Mouse (Mus musculus): ENCODE results near the gene Ralgps1. TPM values are rescaled to one million over a fixed set of nuclear protein-coding genes. Genes with fewer than 3 reads are reported as not detected.

The Ralgps1 gene
- polyA plus RNA-seq, 1 experiment from 2014 or later, result 32.0 TPM

DNA sequence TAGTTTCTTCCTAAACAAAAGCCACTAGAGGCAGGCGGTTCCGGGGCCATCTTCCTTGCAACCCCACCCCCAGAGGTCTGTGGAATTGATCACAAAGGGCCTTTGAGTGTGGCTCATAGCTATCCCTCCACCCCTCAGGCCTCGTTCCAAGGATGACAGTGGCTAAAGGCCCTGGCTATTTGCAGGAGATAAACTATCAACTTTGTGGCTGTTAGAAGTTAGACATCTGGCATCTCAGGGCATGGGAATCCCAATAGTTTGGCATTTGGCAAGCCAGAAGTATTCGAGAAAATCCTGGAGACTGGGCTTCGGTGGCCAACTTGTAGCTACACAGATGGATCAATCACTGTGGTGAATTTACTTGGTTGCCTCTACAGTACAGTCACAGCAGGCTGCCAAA is 137.4 kb downstream of the Ralgps1 start:
- Histone ChIP-seq H3K36me3 (ENCODE audit: control insufficient read depth, insufficient read depth, low read length) (peaks cover 2% of the 10 kb centered on the region; the same call in 1 of the 2 replicates), H3K4me1 (ENCODE audit: control insufficient read depth, insufficient read depth, low read depth, low read length) (peaks cover 14% of the 10 kb centered on the region; the same call in 1 of the 2 replicates), H3K27ac (ENCODE audit: low read depth, low read length) (no peak overlapping the region), H3K4me3 (ENCODE audit: low read length) (no peak overlapping the region), H3K9ac (ENCODE audit: low read depth, low read length) (no peak overlapping the region), H3K4me2 (ENCODE audit: low read length) (no peak overlapping the region), H3K9me3 (ENCODE audit: control insufficient read depth, low read length) (no peaks in the 10 kb centered on the region), H3K27me3 (replicated peaks; ENCODE audit: control insufficient read depth, insufficient read depth, low read length) (no peaks in the 10 kb centered on the region)
- 49% methylated on average over 5 of the region's 5 CpGs for WGBS
- no peak for ATAC-seq

DNA sequence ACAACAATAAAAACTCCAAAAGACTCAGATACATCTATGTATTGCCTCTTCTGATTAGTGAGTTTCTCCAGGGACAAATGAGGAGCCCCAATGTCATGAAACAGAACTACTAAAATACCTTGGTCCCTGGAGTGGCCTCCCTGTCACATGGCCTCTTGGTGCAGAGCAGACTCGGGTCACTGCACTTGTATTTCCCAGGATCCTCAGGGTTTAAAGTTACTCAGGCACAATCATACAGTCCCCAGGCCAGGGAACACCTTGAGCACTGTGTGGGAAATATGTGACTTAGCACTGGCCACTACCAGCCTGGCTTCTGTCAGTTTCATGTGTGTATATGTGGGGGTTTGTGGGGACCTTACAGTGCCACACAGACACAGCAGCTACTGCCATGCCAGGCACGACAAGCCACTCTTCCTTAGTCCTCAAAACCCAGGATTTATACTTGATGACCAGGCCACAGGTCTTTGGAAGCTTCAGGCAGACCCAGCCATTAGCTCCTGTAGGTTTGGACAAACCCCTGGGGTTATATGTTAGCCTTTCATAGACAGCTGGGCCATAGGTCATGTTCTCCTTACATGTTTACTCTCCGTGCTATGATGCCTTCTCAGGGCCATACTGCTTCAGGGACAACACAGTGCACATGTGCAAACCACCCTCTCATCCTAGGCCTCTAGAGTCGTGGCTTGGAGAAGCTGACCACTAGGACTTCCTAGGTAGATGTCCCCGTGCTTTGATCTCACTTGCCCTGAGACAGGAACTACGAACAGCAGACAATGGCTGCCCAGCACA is 138.3 kb downstream of the Ralgps1 start:
- Histone ChIP-seq H3K9ac (ENCODE audit: low read depth, low read length) (no peak overlapping the region), H3K27ac (ENCODE audit: low read depth, low read length) (no peak overlapping the region), H3K36me3 (ENCODE audit: control insufficient read depth, insufficient read depth, low read length) (peaks cover 5% of the 10 kb centered on the region; the same call in 1 of the 2 replicates), H3K9me3 (ENCODE audit: control insufficient read depth, low read length) (no peaks in the 10 kb centered on the region), H3K27me3 (replicated peaks; ENCODE audit: control insufficient read depth, insufficient read depth, low read length) (no peaks in the 10 kb centered on the region), H3K4me3 (ENCODE audit: low read length) (no peak overlapping the region), H3K4me1 (ENCODE audit: control insufficient read depth, insufficient read depth, low read depth, low read length) (peaks cover 14% of the 10 kb centered on the region; the same call in 1 of the 2 replicates), H3K4me2 (ENCODE audit: low read length) (no peak overlapping the region)
- ATAC-seq, result no peak
- 77% methylated on average over 6 of the region's 6 CpGs for WGBS

- peaks cover 12% of the 10 kb centered on the region; the same call in 1 of the 2 replicates for H3K4me1 ChIP-seq (ENCODE audit: control insufficient read depth, insufficient read depth, low read depth, low read length)
- no peak for ATAC-seq
- WGBS, result 49% methylated on average over 2 of the region's 2 CpGs
Measured at GRCm38 (mm10) chr2:33231788-33232187, 139.5 kb downstream of the Ralgps1 start.

DNA sequence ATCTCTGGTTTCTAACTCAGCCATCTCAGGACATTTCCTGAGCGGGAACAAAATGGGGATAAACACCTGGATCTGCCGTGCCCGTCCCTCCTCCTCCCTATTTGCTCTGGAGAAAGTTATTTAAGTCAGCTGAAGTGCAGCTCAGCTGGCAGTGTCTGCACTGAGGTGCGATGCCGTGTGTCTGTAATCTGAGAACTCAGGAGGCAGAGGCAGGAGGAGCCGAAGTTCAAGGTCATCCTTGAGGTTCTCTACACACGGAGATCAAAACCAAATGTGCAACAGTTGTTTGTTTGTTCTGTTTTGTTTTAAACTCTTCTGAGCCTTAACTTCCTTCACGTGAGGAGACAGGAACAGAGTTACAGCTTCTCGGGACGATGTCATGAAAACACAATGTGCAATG is 140.6 kb downstream of the Ralgps1 start:
- Histone ChIP-seq H3K27ac (ENCODE audit: low read depth, low read length) (no peak overlapping the region), H3K27me3 (replicated peaks; ENCODE audit: control insufficient read depth, insufficient read depth, low read length) (no peaks in the 10 kb centered on the region), H3K36me3 (ENCODE audit: control insufficient read depth, insufficient read depth, low read length) (peaks cover 5% of the 10 kb centered on the region; the same call in 1 of the 2 replicates), H3K4me3 (ENCODE audit: low read length) (no peak overlapping the region), H3K9me3 (ENCODE audit: control insufficient read depth, low read length) (no peaks in the 10 kb centered on the region), H3K4me1 (ENCODE audit: control insufficient read depth, insufficient read depth, low read depth, low read length) (peaks cover 9% of the 10 kb centered on the region; the same call in 1 of the 2 replicates), H3K9ac (ENCODE audit: low read depth, low read length) (no peak overlapping the region), H3K4me2 (ENCODE audit: low read length) (no peak overlapping the region)
- ATAC-seq, result no peak
- 78% methylated on average over 10 of the region's 10 CpGs for WGBS

More at GRCm38 (mm10) chr2:33231788-33232187, 139.5 kb downstream of the Ralgps1 start:
- Histone ChIP-seq H3K27ac (ENCODE audit: low read depth, low read length) (no peak overlapping the region), H3K9me3 (ENCODE audit: control insufficient read depth, low read length) (no peaks in the 10 kb centered on the region), H3K9ac (ENCODE audit: low read depth, low read length) (no peak overlapping the region), H3K36me3 (ENCODE audit: control insufficient read depth, insufficient read depth, low read length) (peaks cover 5% of the 10 kb centered on the region; the same call in 1 of the 2 replicates), H3K4me2 (ENCODE audit: low read length) (no peak overlapping the region), H3K4me3 (ENCODE audit: low read length) (no peak overlapping the region), H3K27me3 (replicated peaks; ENCODE audit: control insufficient read depth, insufficient read depth, low read length) (no peaks in the 10 kb centered on the region)

GRCm38 (mm10) chr2:33228551-33228950 is 142.7 kb downstream of the Ralgps1 start:
- H3K4me3 ChIP-seq (ENCODE audit: low read length), result no peak overlapping the region
- no peaks in the 10 kb centered on the region for H3K27me3 ChIP-seq (replicated peaks; ENCODE audit: control insufficient read depth, insufficient read depth, low read length)
- no peak for ATAC-seq
- no peak overlapping the region for H3K27ac ChIP-seq (ENCODE audit: low read depth, low read length)
- peaks cover 5% of the 10 kb centered on the region; the same call in 1 of the 2 replicates for H3K36me3 ChIP-seq (ENCODE audit: control insufficient read depth, insufficient read depth, low read length)
- H3K9ac ChIP-seq (ENCODE audit: low read depth, low read length), result no peak overlapping the region
- no peak overlapping the region for H3K4me2 ChIP-seq (ENCODE audit: low read length)
- no peaks in the 10 kb centered on the region for H3K4me1 ChIP-seq (ENCODE audit: control insufficient read depth, insufficient read depth, low read depth, low read length)
- WGBS, result 93% methylated on average over 15 of the region's 15 CpGs
- no peaks in the 10 kb centered on the region for H3K9me3 ChIP-seq (ENCODE audit: control insufficient read depth, low read length)

- Histone ChIP-seq H3K9me3 (ENCODE audit: control insufficient read depth, low read length) (no peaks in the 10 kb centered on the region), H3K27me3 (replicated peaks; ENCODE audit: control insufficient read depth, insufficient read depth, low read length) (no peaks in the 10 kb centered on the region), H3K4me3 (ENCODE audit: low read length) (no peak overlapping the region), H3K36me3 (ENCODE audit: control insufficient read depth, insufficient read depth, low read length) (peaks cover 5% of the 10 kb centered on the region; the same call in 1 of the 2 replicates), H3K27ac (ENCODE audit: low read depth, low read length) (no peak overlapping the region), H3K9ac (ENCODE audit: low read depth, low read length) (no peak overlapping the region), H3K4me1 (ENCODE audit: control insufficient read depth, insufficient read depth, low read depth, low read length) (no peaks in the 10 kb centered on the region), H3K4me2 (ENCODE audit: low read length) (no peak overlapping the region)
- WGBS, result 92% methylated on average over 11 of the region's 11 CpGs
- no peak for ATAC-seq
Measured at GRCm38 (mm10) chr2:33228077-33228476, 143.2 kb downstream of the Ralgps1 start.

DNA sequence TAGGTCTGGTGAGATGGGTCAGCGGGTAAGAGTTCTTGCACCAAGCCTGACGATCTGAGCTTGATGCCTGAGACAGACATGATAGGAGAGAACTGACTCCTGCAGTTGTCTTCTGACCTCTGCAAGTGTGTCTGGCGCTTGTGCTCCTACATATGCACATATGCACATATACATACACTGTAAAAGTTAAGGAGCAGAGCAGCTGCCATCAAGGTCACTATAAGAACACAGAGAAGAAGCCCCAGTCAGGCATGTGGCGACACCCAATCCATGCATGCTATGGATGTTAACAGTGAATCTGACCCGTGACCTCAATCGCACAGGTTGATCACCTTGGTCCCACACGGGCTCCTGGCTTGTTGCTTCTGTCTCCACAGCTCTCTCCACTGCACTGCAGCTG is 145.4 kb downstream of the Ralgps1 start:
- H3K27ac ChIP-seq (ENCODE audit: low read depth, low read length), result no peak overlapping the region
- no peaks in the 10 kb centered on the region for H3K4me1 ChIP-seq (ENCODE audit: control insufficient read depth, insufficient read depth, low read depth, low read length)
- peaks cover 5% of the 10 kb centered on the region; the same call in 1 of the 2 replicates for H3K36me3 ChIP-seq (ENCODE audit: control insufficient read depth, insufficient read depth, low read length)
- ATAC-seq, result no peak
- no peak overlapping the region for H3K4me2 ChIP-seq (ENCODE audit: low read length)
- H3K4me3 ChIP-seq (ENCODE audit: low read length), result no peak overlapping the region
- no peaks in the 10 kb centered on the region for H3K27me3 ChIP-seq (replicated peaks; ENCODE audit: control insufficient read depth, insufficient read depth, low read length)
- no peak overlapping the region for H3K9ac ChIP-seq (ENCODE audit: low read depth, low read length)
- 96% methylated on average over 7 of the region's 7 CpGs for WGBS
- no peaks in the 10 kb centered on the region for H3K9me3 ChIP-seq (ENCODE audit: control insufficient read depth, low read length)

- Histone ChIP-seq H3K36me3 (ENCODE audit: control insufficient read depth, insufficient read depth, low read length) (peaks cover 3% of the 10 kb centered on the region; the same call in 1 of the 2 replicates), H3K4me3 (ENCODE audit: low read length) (no peak overlapping the region), H3K27me3 (replicated peaks; ENCODE audit: control insufficient read depth, insufficient read depth, low read length) (no peaks in the 10 kb centered on the region), H3K9ac (ENCODE audit: low read depth, low read length) (no peak overlapping the region), H3K4me2 (ENCODE audit: low read length) (no peak overlapping the region), H3K27ac (ENCODE audit: low read depth, low read length) (no peak overlapping the region; the same call in 1 of the 2 replicates), H3K4me1 (ENCODE audit: control insufficient read depth, insufficient read depth, low read depth, low read length) (peaks cover 4% of the 10 kb centered on the region; the same call in 1 of the 2 replicates), H3K9me3 (ENCODE audit: control insufficient read depth, low read length) (no peaks in the 10 kb centered on the region)
- no peak for ATAC-seq
- WGBS, result 81% methylated on average over 10 of the region's 10 CpGs
Measured at GRCm38 (mm10) chr2:33223656-33224358, 147.5 kb downstream of the Ralgps1 start.

DNA sequence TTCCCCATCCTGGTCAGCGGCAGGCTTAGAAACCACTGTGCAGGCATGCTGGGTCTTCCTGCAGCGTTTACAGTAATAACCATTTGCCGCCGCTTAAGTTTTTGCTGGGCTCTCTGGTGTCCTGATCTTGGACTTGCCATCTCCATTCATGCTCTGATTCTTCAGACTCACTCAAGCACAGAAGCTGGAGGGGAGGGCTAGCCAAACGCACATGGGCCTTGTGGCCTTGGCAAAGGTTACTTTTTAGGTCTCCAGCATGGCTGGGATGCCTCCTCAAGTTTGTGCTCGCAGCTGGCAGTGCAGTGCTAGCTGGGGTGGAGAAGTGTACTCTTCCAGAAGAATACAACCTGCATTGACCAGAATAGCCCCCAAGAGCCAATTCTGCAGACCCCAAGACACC is 148.8 kb downstream of the Ralgps1 start:
- Histone ChIP-seq H3K27ac (ENCODE audit: low read depth, low read length) (no peak overlapping the region), H3K9me3 (ENCODE audit: control insufficient read depth, low read length) (no peaks in the 10 kb centered on the region), H3K4me3 (ENCODE audit: low read length) (no peak overlapping the region), H3K9ac (ENCODE audit: low read depth, low read length) (no peak overlapping the region), H3K36me3 (ENCODE audit: control insufficient read depth, insufficient read depth, low read length) (no peaks in the 10 kb centered on the region), H3K4me1 (ENCODE audit: control insufficient read depth, insufficient read depth, low read depth, low read length) (peaks cover 4% of the 10 kb centered on the region; the same call in 1 of the 2 replicates), H3K4me2 (ENCODE audit: low read length) (no peak overlapping the region), H3K27me3 (replicated peaks; ENCODE audit: control insufficient read depth, insufficient read depth, low read length) (no peaks in the 10 kb centered on the region)
- ATAC-seq, result no peak
- 81% methylated on average over 6 of the region's 6 CpGs for WGBS
